Mouse (Mus musculus) T-cell, adult 2 months (primary cell): ENCODE data around the gene Pimreg.

Experiments used
- DNase-seq: peaks from one replicate; pipeline ENCODE4 v3.0.0; 2022; ENCODE audit warnings: low spot score

Gene Pimreg

DNA sequence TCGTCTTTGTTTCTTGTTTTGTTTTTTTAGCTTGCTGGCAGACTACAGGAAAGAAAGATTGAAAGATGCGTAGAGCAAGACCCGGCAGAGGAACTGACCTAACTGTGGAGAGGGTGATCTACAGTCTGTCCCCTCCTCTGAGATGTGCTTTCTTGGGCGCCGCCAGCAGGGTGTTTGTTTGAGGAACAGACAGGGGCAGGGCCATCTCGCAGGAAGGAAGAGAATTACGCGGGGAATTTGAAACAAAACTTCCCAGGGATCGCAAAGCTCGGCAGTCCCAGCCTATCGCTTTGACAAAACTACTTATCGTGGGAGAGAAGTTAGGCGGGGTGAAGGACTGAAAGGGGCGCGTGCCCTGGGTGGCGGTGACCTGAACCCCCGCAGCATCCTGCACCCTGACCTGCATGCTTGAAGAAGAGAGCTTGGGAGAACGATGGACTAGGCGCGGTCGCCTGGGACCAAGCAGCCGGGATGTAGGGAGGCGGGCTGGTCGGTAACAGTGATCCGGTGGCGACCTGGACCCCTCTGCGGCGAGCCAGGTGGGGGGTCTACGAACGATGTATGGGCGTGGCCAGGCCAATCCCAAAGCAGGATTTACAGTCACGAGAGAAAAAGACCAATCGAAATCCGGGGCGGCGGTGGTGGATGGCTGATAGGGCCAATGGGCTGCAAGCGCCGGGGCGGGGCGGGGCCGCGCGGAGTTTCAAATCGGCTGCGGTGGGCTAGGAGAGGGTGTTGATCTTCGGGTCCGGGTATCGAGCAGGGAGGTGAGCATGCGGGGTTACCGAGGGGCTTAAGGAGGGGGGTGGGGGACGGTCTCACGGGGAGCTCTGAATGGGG is at the start of gene Pimreg:
Gene Pimreg (plus strand): TSS at position 265 of the 840 bp plus-strand sequence.
- DNase-seq: peak; percentile 68

DNA sequence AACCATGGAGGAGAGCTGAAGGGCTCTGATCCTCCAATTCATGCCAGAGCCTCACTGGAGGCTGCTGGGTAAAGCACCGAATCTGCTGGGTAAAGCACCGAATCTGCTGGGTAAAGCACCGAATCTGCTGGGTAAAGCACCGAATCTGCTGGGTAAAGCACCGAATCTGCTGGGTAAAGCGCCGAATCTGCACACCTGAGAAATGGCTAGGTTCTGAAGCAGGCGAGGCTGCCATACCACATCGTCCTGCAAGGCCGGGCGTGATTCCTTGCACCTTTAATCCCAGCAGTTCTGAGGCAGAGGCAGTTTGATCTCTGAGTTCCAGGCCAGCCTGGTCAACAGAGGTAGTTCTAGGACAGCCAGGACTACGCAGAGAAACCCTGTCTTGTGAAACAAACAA is 49.4 kb upstream of the Pimreg start:
- no peak for DNase-seq

DNA sequence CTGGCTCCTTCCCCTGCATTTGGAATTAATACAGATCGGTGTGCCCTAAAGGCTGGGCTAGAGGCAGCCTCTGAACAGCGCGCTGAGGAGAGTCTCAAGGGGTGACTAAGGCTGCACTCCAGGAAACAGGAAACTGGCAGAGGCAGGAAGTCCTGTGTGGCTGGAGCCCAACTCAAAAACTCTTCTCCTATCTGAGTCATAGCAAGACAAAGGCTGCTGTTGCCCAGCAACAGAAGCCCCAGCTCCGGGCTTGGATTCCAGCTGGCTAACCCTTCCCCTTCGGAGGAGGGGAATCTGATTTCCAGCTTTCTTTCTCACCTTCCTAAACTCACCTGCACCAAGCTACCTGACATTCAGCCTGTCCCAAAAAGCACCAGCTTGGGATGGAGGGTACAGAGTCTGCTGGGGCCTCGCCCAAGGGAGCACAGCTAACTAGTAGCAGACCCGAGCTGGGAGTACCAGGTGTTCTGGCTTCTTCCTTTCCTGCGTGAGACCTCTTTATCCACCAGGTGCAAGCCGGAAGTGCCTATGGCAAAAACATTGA is 45.8 kb upstream of the Pimreg start:
- peak; percentile 49 for DNase-seq

DNA sequence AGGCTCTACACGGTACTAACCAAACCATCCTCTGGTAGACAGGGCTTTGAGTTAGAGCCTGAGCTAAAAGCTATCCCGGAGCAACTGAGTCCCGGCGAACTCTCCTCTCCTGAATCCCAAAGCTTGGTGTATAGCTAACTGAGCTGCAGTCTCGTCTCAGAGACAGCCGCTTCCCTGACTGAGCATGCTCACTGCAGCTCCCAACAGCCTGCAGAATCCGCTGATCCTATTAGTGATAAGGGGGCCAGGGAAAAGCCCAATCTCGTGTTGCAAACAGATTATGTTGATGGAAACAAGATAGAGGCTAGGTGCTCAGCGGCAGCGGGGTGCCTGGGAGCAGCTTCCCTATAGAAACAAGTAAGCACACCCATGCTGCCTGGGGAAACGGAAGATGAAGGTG is 45.0 kb upstream of the Pimreg start:
- DNase-seq: no peak

DNA sequence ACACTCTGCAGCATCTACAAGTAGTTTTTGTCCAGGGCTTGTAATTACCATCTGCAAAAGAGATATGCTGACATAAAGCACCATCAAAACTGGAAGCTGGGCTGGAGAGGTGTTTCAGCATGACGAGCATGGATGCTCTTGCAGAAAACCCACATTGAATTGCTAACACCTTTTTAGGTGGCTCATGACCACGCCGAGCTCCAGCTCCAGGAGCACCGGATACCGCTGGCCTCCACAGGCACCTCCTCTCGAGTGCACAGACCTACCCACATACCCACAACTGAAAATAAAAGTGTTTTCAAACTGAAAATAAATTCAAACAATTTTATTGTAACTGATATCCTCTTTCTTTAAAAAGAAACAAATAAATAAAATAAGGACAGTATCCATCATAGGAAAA is 41.6 kb upstream of the Pimreg start:
- DNase-seq: peak; percentile 24

DNA sequence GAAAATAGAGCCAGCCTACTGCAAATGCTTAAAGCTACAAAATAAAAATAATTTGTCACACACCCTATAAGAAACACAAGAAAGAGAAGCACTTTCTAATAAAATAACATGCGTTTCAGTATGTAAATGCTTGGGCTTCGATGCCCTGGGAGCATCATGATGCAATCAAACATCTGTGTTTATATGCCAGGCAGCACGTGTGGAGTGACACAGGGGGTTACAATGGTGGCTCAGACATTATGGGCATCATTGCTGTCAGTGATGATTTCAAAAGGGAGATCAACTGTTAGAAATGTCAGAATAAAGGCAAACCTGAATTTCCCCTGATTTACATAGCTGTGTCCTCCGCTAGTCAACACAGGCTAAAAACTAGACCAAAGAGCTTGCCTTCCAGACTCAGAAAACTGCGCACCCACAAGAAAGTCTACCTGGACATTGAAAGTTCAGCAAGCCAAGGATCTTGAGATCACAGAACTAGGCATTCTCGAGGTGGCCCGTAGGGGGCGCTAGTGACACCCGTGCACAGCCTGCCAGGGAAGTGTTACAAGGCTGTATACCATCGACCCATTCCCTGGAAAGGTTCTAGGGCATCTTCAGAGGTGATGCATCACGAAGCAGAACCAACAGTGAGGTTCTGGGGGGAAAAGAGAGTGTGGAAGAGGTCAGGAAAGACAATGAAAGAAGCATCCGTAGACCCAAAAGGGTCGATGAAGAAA is 39.5 kb upstream of the Pimreg start:
- no peak for DNase-seq

DNA sequence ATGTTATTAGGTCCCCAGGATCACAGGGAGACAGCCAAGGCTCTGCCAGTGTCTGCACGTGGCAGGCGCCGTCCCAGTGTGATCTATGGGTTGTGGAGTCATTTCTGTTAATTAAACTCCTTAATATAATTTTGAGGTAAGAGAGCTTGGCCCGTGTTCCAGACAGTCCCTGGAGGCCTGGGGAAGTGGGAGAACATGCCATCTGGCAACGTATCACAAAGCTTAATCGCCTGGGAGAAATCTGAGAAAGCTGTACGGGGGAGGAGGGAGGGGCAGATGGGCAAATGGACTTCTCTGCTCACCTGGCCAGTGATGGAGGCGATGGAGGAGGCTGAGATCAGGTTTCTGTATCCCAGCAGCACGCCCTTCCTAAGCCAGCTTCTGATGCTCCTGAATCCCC is 38.7 kb upstream of the Pimreg start:
- DNase-seq: no peak

DNA sequence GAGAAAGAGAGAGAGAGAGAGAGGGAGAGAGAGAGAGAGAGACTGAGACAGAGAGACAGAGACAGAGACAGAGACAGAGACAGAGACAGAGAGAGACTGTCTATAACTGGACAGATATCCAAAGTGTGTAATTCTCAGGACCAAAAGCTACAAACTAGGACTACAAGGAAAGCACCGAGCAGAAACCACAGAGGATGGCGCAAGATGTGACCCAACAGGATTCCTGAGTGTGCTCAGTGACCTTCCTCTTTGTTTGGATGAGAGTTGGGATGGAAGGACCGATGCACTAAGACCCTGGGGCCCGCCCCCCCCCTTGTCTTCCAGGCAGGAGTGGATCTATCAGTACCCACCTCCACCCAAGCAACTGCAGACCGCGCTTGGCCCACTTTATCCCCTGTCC is 36.3 kb upstream of the Pimreg start:
- no peak for DNase-seq

DNA sequence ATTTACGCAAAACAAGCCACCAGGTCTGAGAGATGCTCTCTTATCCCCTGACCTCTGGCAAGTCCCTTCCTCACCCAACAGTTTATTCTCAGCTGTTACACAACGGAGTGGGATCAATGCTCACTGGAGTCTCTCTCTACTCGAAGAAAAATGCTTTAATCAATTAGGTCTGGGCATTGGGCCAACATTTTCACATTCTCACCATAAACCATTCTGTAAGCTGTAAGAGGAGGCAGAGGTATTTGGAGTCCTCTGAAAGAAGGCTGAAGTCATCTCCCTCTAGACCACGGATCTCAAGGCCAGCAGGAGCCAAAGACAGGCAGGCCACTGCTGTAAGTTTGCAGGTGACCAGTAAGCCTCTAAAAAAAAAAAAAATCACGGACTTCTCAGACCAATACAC is 31.5 kb upstream of the Pimreg start:
- no peak for DNase-seq

- no peak for DNase-seq
These were observed 30.7 kb upstream of the Pimreg start for GRCm38 (mm10) chr11:72010940-72011722.

DNA sequence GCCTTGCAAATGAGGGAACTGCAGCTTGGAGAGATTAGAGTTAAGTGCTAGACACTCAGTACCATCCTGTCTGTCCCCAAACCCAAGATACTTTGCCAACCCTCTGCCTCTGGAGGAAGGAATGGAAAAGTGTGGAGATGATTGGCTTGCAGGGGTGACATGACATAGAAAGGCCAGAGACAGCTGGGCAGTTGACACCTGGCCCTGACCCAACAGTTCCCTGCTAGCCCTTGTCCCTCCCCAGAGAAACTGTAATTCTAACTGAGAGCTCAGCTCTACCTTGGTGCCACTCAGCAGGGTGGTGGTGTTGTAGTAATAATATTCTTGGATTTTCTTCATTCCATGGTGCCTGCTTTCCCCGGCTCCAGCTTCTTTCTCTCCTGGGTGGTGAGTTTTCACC is 29.9 kb upstream of the Pimreg start:
- no peak for DNase-seq

DNA sequence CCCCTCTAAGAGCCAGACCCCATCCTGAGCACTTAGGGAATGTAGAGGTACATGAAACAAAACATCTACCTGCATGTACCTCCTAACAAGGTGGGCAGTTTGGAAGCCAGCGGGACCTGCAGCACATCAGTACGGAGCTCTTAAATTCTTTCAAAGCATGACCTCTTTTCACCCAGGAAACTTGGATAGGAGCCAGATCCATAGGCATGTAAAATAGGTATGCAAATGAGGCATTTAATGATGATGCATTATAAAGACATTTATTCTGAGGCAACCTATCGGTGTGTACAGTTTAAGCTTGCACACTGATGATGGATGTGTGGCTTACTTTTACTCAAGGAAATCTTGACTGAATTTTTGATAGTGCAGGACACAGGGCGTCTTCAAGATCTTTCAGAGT is 27.2 kb upstream of the Pimreg start:
- DNase-seq: no peak

GRCm38 (mm10) chr11:72016518-72017252 is 25.1 kb upstream of the Pimreg start:
- DNase-seq: no peak

DNA sequence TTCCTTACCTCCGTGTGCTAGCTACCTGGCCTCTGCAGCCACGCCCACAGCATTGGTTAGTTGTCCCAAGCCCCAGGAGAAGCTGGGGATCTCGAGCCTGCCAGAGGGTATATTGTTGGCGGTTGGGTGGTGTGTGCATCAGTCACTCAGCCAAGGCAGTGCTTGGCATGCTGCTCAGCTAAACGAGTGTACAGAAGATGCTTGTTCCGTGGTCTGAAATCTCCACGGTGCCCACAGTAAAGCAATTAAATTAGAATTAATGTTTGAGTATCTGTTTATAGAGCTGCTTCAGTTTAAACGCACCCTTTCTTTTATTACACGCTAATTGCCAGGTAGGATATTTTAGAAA is 24.6 kb upstream of the Pimreg start:
- no peak for DNase-seq

GRCm38 (mm10) chr11:72021015-72021414 is 20.8 kb upstream of the Pimreg start:
- no peak for DNase-seq

GRCm38 (mm10) chr11:72022827-72023226 is 19.0 kb upstream of the Pimreg start:
- DNase-seq: no peak

GRCm38 (mm10) chr11:72023581-72023980 is 18.3 kb upstream of the Pimreg start:
- DNase-seq: no peak

DNA sequence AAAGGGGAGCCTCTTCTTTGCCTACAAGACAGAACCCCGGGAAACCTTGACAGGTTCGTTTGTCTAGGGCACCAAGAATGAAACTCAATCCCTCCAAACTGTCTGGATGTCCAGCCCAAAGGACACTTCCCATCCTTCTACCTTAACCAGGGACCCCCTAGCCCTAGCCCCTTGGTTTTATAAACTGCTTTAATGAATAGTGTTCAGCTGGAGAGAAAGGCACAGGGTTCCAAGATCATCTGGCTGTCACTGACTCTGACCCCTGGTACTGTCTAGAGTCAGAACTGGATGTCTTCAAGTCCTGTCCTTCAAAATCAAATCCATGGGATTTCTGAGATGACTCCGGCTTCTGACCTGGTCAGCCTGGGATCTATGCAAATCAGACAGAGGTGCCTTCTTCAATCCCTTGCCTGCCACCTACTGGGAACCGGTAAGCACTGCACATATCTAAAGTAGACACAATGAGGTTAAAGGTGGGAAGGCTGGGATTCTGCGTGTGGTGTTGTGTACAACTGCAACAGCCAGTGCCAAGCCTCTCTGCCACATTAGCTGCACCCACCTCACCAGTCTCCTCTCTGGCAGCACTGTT is 17.5 kb upstream of the Pimreg start:
- peak; percentile 29 for DNase-seq

DNA sequence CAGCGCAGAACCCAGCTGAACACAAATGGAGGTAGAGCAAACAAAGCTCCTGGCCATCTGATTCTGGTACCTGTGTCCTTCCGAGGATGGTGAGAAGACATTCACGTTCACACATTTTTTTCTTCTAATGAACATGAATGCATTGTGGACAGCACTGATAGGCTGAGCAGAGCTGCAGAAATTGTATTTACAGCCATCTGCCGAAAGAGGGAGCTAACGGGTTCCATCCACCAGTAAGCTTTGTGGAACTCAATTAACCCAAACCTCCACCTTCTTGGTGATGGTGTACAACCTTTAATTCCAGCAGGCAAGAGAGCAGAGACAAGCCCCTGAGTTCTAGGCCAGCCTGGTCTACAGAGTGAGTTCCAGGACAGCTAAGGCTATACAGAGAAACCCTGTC is 16.0 kb upstream of the Pimreg start:
- no peak for DNase-seq

DNA sequence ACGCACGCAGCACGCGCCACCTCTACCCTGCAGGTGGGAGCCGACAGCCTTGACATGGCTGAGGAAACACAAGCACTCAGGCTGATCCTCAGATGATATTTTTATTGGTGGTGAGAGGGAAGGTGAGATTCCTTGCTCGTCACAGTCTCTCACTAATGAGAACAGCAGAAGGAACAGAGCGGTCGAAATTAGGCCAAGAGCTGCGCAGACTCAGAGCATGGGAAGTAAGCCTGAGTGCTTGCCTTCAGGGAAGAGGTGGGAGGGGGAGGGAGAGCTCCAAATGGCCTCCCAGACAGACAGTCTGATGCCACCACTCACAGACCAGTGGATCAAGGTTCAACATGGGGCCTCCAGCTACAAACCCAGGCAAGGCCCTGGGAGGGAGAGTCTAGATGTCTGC is 15.3 kb upstream of the Pimreg start:
- DNase-seq: no peak

GRCm38 (mm10) chr11:72027836-72028235 is 14.0 kb upstream of the Pimreg start:
- no peak for DNase-seq
